ENCODE assay signal across 25 mouse cellular contexts in genomic region chr4:142568556-142568955, GRCm38 (mm10).
DNase-seq lines count a peak whose midpoint lies in the region; ATAC-seq lines count a peak whose summit lies in the region.
"Had no signal": no experiment of that assay in that cellular context is flagged by ENCODE, and none has a peak within 500 bp of the region (broad histone marks: within the 10 kb centered on the region; RNA-seq: fewer than 3 reads in every experiment).

No protein-coding gene starts in this region.

- peaks cover 3% of the 10 kb centered on the region; the same call in 1 of the 2 replicates for H3K4me1 ChIP-seq in hindbrain, embryonic 14.5 days (replicated peaks; ENCODE audit: control insufficient read depth, insufficient read depth, low read length)
- no peaks in the 10 kb centered on the region; the same call in none of the 2 replicates for H3K4me1 ChIP-seq in hindbrain, embryonic 16.5 days (ENCODE audit: control insufficient read depth, insufficient read depth, low read depth, low read length)
- H3K4me1 ChIP-seq in liver, embryonic 12.5 days = no peaks in the 10 kb centered on the region
- H3K4me1 ChIP-seq: heart, embryonic 10.5 days had no signal

- no peaks in the 10 kb centered on the region for H3K36me3 ChIP-seq in hindbrain, embryonic 14.5 days (replicated peaks; ENCODE audit: control insufficient read depth, insufficient read depth)
- no peaks in the 10 kb centered on the region for H3K36me3 ChIP-seq in hindbrain, embryonic 16.5 days (ENCODE audit: control insufficient read depth, insufficient read depth, low read length)
- H3K36me3 ChIP-seq in liver, embryonic 12.5 days = no peaks in the 10 kb centered on the region
- H3K36me3 ChIP-seq: embryonic facial prominence, embryonic 12.5 days; heart, embryonic 10.5 days; midbrain, embryonic 10.5 days had no signal

- intact Hi-C loops in left cerebral cortex, postnatal 25 days (cut with DNase I) = no loop called here
- intact Hi-C loops in left cerebral cortex, postnatal 10 days (cut with DNase I) = no loop called here

- no peak overlapping the region for H3K9ac ChIP-seq in hindbrain, embryonic 14.5 days
- no peak overlapping the region for H3K9ac ChIP-seq in hindbrain, embryonic 16.5 days (ENCODE audit: low read depth, low read length)
- H3K9ac ChIP-seq in liver, embryonic 12.5 days = no peak overlapping the region
- H3K9ac ChIP-seq: embryonic facial prominence, embryonic 12.5 days had no signal

- no peak overlapping the region for H3K4me2 ChIP-seq in hindbrain, embryonic 14.5 days (replicated peaks)
- H3K4me2 ChIP-seq in hindbrain, embryonic 16.5 days (ENCODE audit: low read length) = no peak overlapping the region
- H3K4me2 ChIP-seq in liver, embryonic 12.5 days = no peak overlapping the region
- H3K4me2 ChIP-seq: embryonic facial prominence, embryonic 12.5 days had no signal

- H3K27ac ChIP-seq in hindbrain, embryonic 14.5 days = peak overlapping the region; percentile 26; the same call in 1 of the 2 replicates
- no peak overlapping the region for H3K27ac ChIP-seq in hindbrain, embryonic 16.5 days (ENCODE audit: low read depth, low read length)
- H3K27ac ChIP-seq in liver, embryonic 12.5 days = no peak overlapping the region
- H3K27ac ChIP-seq: embryonic facial prominence, embryonic 12.5 days; heart, embryonic 10.5 days; kidney, postnatal 0 days; midbrain, embryonic 10.5 days; stomach, postnatal 0 days had no signal

- WGBS in hindbrain, embryonic 14.5 days = 79% methylated on average over 6 of the region's 6 CpGs
- 69% methylated on average over 6 of the region's 6 CpGs for WGBS in hindbrain, embryonic 16.5 days
- 62% methylated on average over 6 of the region's 6 CpGs for WGBS in liver, embryonic 12.5 days (ENCODE audit: insufficient replicate concordance)

- H3K4me3 ChIP-seq in hindbrain, embryonic 14.5 days (replicated peaks; ENCODE audit: low read length) = no peak overlapping the region
- H3K4me3 ChIP-seq in hindbrain, embryonic 16.5 days (ENCODE audit: low read length) = no peak overlapping the region
- no peak overlapping the region for H3K4me3 ChIP-seq in liver, embryonic 12.5 days
- H3K4me3 ChIP-seq: embryonic facial prominence, embryonic 12.5 days; erythroblast, embryonic 14.5 days; heart, embryonic 10.5 days; midbrain, embryonic 10.5 days; myocyte had no signal

- no peaks in the 10 kb centered on the region for H3K9me3 ChIP-seq in hindbrain, embryonic 14.5 days (ENCODE audit: control insufficient read depth, low read length)
- H3K9me3 ChIP-seq in hindbrain, embryonic 16.5 days (ENCODE audit: control insufficient read depth, low read length) = no peaks in the 10 kb centered on the region
- no peaks in the 10 kb centered on the region; the same call in 1 of the 2 replicates for H3K9me3 ChIP-seq in liver, embryonic 12.5 days (replicated peaks)
- H3K9me3 ChIP-seq: embryonic facial prominence, embryonic 12.5 days; heart, embryonic 10.5 days; midbrain, embryonic 10.5 days had no signal

- no peak for ATAC-seq in hindbrain, embryonic 14.5 days (ENCODE audit: low FRiP score)
- no peak for ATAC-seq in hindbrain, embryonic 16.5 days
- ATAC-seq in liver, embryonic 12.5 days = no peak
- ATAC-seq: forebrain, embryonic 14.5 days had no signal

- no peak for DNase-seq in hindbrain, embryonic 14.5 days (ENCODE audit: low spot score)
- peak; percentile 42 to 48 for DNase-seq in left cerebral cortex, postnatal 25 days (ENCODE audit: low spot score in 2 of 2)
- no peak for DNase-seq in left cerebral cortex, postnatal 10 days (ENCODE audit: extremely low spot score in 1 of 2, low spot score in 2 of 2)
- peak; percentile 24 for DNase-seq in right cerebral cortex, adult 18-20 months
- DNase-seq in right cerebral cortex, postnatal 4 days = no peak
- peak; percentile 8 to 14 for DNase-seq in right cerebral cortex, postnatal 36 days (ENCODE audit: low spot score in 2 of 2)
- DNase-seq: adrenal gland, adult 2 months; B cell, adult 2 months; cerebellum, adult 18-20 months; cerebellum, postnatal 14 days; gastrocnemius, postnatal 10 days; kidney, adult 2 months; layer of hippocampus, postnatal 36 days; lung, adult 18-20 months; lung, postnatal 10 days had no signal

- no peaks in the 10 kb centered on the region for H3K27me3 ChIP-seq in hindbrain, embryonic 14.5 days (ENCODE audit: control insufficient read depth, insufficient read depth, low read length)
- no peaks in the 10 kb centered on the region for H3K27me3 ChIP-seq in hindbrain, embryonic 16.5 days (replicated peaks; ENCODE audit: control insufficient read depth, insufficient read depth, low read length)
- no peaks in the 10 kb centered on the region for H3K27me3 ChIP-seq in liver, embryonic 12.5 days (replicated peaks)
- H3K27me3 ChIP-seq: embryonic facial prominence, embryonic 12.5 days had no signal

Comparison
In these comparisons a context has a peak if more than half of its experiments do, and no peak if none do; other contexts are left out.
1. DNase-seq: peak in left cerebral cortex, postnatal 25 days (2 of 2), right cerebral cortex, adult 18-20 months (single experiment) and right cerebral cortex, postnatal 36 days (2 of 2); none in hindbrain, embryonic 14.5 days (single experiment), left cerebral cortex, postnatal 10 days (0 of 2) and right cerebral cortex, postnatal 4 days (single experiment).